Mouse (Mus musculus) limb, embryonic 14.5 days (tissue): ENCODE measurements around the gene Ctf1. TPM values are rescaled to one million over a fixed set of nuclear protein-coding genes. Genes with fewer than 3 reads are reported as not detected.

Source experiments
- ATAC-seq: fragments of 200-750 bp; cut with Nextera tagmentation; 2 replicates; pipeline ENCODE4 v1.8.0; 2017; ENCODE audit warnings: low read depth, moderate number of reproducible peaks, moderate TSS enrichment; ENCODE audit not compliant: low FRiP score
- DNase-seq: peaks from one replicate; pipeline ENCODE4 v3.0.0-alpha.2; 2015; ENCODE audit warnings: low spot score
- H3K27ac ChIP-seq: fragments of 300-500 bp; sonication (generic); replicated peaks from 2 replicates; pipeline ENCODE4 v1.5.1; 2014; ENCODE audit warnings: low read depth, mild to moderate bottlenecking, low read length, moderate library complexity, mixed read lengths
- H3K27me3 ChIP-seq: fragments of 300-500 bp; sonication (generic); 2 replicates; pipeline ENCODE4 v1.6.1; 2014; ENCODE audit warnings: low read length, mixed read lengths; ENCODE audit not compliant: control insufficient read depth, insufficient read depth
- H3K36me3 ChIP-seq: fragments of 300-500 bp; sonication (generic); 2 replicates; pipeline ENCODE4 v1.6.1; 2014; ENCODE audit warnings: mild to moderate bottlenecking, low read length, moderate library complexity, mixed read lengths; ENCODE audit not compliant: control insufficient read depth, insufficient read depth
- H3K4me1 ChIP-seq: fragments of 300-500 bp; sonication (generic); 2 replicates; pipeline ENCODE4 v1.6.1; 2014; ENCODE audit warnings: antibody characterized with exemption, low read length, mixed read lengths; ENCODE audit not compliant: control insufficient read depth, insufficient read depth
- H3K4me2 ChIP-seq: fragments of 300-500 bp; sonication (generic); replicated peaks from 2 replicates; pipeline ENCODE4 v1.6.1; 2014; ENCODE audit warnings: low read depth, mild to moderate bottlenecking, low read length, moderate library complexity; ENCODE audit not compliant: severe bottlenecking
- H3K4me3 ChIP-seq: fragments of 300-500 bp; sonication (generic); replicated peaks from 2 replicates; pipeline ENCODE4 v1.5.1; 2014; ENCODE audit warnings: low read length
- H3K9ac ChIP-seq: fragments of 300-500 bp; sonication (generic); 2 replicates; pipeline ENCODE4 v1.6.1; 2014; ENCODE audit warnings: mild to moderate bottlenecking, low read depth, low read length, moderate library complexity; ENCODE audit not compliant: severe bottlenecking
- H3K9me3 ChIP-seq: fragments of 300-500 bp; sonication (generic); 2 replicates; pipeline ENCODE4 v1.6.1; 2016; ENCODE audit warnings: low read length; ENCODE audit not compliant: control insufficient read depth
- POLR2A ChIP-seq: fragments of 200-500 bp; IDR thresholded peaks from 2 replicates; pipeline ENCODE4 v1.8.0; 2012; ENCODE audit warnings: inconsistent platforms, mild to moderate bottlenecking, moderate library complexity, borderline replicate concordance; ENCODE audit not compliant: insufficient read depth, insufficient read length; ENCODE audit errors: extremely low read depth
- WGBS: fragments of 180-500 bp; shearing (Covaris S2); extraction: QIAGEN DNeasy Blood & Tissue Kit; methylation state at CpG from one replicate; pipeline ENCODE4 v1.1.7; 2014; 5-methylcytosine and 5-hydroxymethylcytosine counted together
- polyA plus RNA-seq, 2 experiments: library from polyadenylated mRNA; depleted of rRNA in 1 of 2; stranded (reverse) in 1 of 2; unstranded in 1 of 2; fragments of >200 nt; fragmentation: Nextera tagmentation in 1 of 2; extraction: Ambion mirVana in 1 of 2; gene quantifications; 2 replicates each; pipeline versions ENCODE4 v1.2.1 to v1.2.3; 2012 to 2014

Ctf1 gene
- polyA plus RNA-seq, 2 experiments = 34.9 to 53.6 TPM

GRCm38 (mm10) chr7:127753158-127753557 is 40.6 kb downstream of the Ctf1 start:
- Histone ChIP-seq H3K27ac (no peak overlapping the region), H3K4me2 (no peak overlapping the region), H3K4me3 (no peak overlapping the region), H3K36me3 (peaks cover 100% of the 10 kb centered on the region), H3K9me3 (no peaks in the 10 kb centered on the region), H3K9ac (peak overlapping the region; percentile 12; the same call in 1 of the 2 replicates), H3K4me1 (no peaks in the 10 kb centered on the region), H3K27me3 (no peaks in the 10 kb centered on the region)
- ATAC-seq (no peak), DNase-seq (no peak)
- no peak for TF ChIP-seq POLR2A
- 66% methylated on average over 5 of the region's 5 CpGs for WGBS

- no peaks in the 10 kb centered on the region for H3K9me3 ChIP-seq
- no peaks in the 10 kb centered on the region for H3K4me1 ChIP-seq
- 84% methylated on average over 7 of the region's 7 CpGs for WGBS
- H3K36me3 ChIP-seq = peaks cover 99% of the 10 kb centered on the region
- no peak for DNase-seq
- no peak overlapping the region for H3K4me3 ChIP-seq
- no peaks in the 10 kb centered on the region for H3K27me3 ChIP-seq
- no peak for ATAC-seq
- no peak for TF ChIP-seq POLR2A
- H3K4me2 ChIP-seq = no peak overlapping the region
- H3K27ac ChIP-seq = no peak overlapping the region
- no peak overlapping the region for H3K9ac ChIP-seq
These were observed 41.2 kb downstream of the Ctf1 start for GRCm38 (mm10) chr7:127753741-127754140.

- no peak overlapping the region for H3K4me3 ChIP-seq
- DNase-seq (no peak), ATAC-seq (no peak)
- no peak for TF ChIP-seq POLR2A
- WGBS = 31% methylated on average over 6 of the region's 6 CpGs
- no peak overlapping the region for H3K4me2 ChIP-seq
- H3K27me3 ChIP-seq = no peaks in the 10 kb centered on the region
- no peaks in the 10 kb centered on the region for H3K9me3 ChIP-seq
- peaks cover 4% of the 10 kb centered on the region; the same call in 1 of the 2 replicates for H3K4me1 ChIP-seq
- H3K36me3 ChIP-seq = peaks cover 85% of the 10 kb centered on the region
- H3K27ac ChIP-seq = 0 out of 2 replicates have a peak overlapping the region, but pooled peaks have one; percentile 7
- H3K9ac ChIP-seq = no peak overlapping the region
These were observed 47.2 kb downstream of the Ctf1 start for GRCm38 (mm10) chr7:127759716-127760115.

GRCm38 (mm10) chr7:127760478-127760877 is 47.9 kb downstream of the Ctf1 start:
- Histone ChIP-seq H3K9ac (no peak overlapping the region), H3K4me3 (no peak overlapping the region), H3K9me3 (no peaks in the 10 kb centered on the region), H3K4me1 (peaks cover 4% of the 10 kb centered on the region; the same call in 1 of the 2 replicates), H3K27me3 (no peaks in the 10 kb centered on the region), H3K27ac (no peak overlapping the region), H3K36me3 (peaks cover 85% of the 10 kb centered on the region), H3K4me2 (no peak overlapping the region)
- no peak for TF ChIP-seq POLR2A
- 76% methylated on average over 3 of the region's 3 CpGs for WGBS
- DNase-seq (no peak), ATAC-seq (no peak)

GRCm38 (mm10) chr7:127761026-127761425 is 48.5 kb downstream of the Ctf1 start:
- H3K4me3 ChIP-seq = no peak overlapping the region
- peak; percentile 48; the same call in 1 of the 2 replicates for ATAC-seq
- no peak overlapping the region for H3K9ac ChIP-seq
- WGBS = 40% methylated on average over 7 of the region's 7 CpGs
- no peak overlapping the region for H3K4me2 ChIP-seq
- no peaks in the 10 kb centered on the region for H3K9me3 ChIP-seq
- peak; percentile 79 for DNase-seq
- H3K27ac ChIP-seq = no peak overlapping the region
- H3K27me3 ChIP-seq = no peaks in the 10 kb centered on the region
- H3K4me1 ChIP-seq = peaks cover 4% of the 10 kb centered on the region; the same call in 1 of the 2 replicates
- TF ChIP-seq POLR2A = no peak
- H3K36me3 ChIP-seq = peaks cover 85% of the 10 kb centered on the region
